Mouse (Mus musculus) heart, embryonic 14.5 days (tissue): ENCODE measurements around the gene Muc13. TPM values are rescaled to one million over a fixed set of nuclear protein-coding genes. Genes with fewer than 3 reads are reported as not detected.

Experiments
- ATAC-seq: fragments of 200-750 bp; cut with Nextera tagmentation; 2 replicates; pipeline ENCODE4 v1.8.0; 2017; ENCODE audit warnings: low read depth, moderate TSS enrichment; ENCODE audit not compliant: insufficient number of reproducible peaks, insufficient read depth, low FRiP score
- H3K27ac ChIP-seq, 2 experiments: fragments of 200-500 bp in 1 of 2; fragments of 300-500 bp in 1 of 2; sonication (generic) in 1 of 2; replicated peaks in 1 of 2; 2 replicates each; pipeline ENCODE4 v1.5.1; 2012 to 2014; ENCODE audit warnings: low read depth in 2 of 2, low read length in 2 of 2, control low read depth in 1 of 2, mild to moderate bottlenecking in 1 of 2, mixed read lengths in 1 of 2; ENCODE audit not compliant: control insufficient read depth in 1 of 2, insufficient read depth in 1 of 2
- H3K27me3 ChIP-seq: fragments of 300-500 bp; sonication (generic); 2 replicates; pipeline ENCODE4 v1.6.1; 2014; ENCODE audit warnings: mild to moderate bottlenecking, low read length, control low read depth; ENCODE audit not compliant: control insufficient read depth, insufficient read depth
- H3K36me3 ChIP-seq: fragments of 300-500 bp; sonication (generic); 2 replicates; pipeline ENCODE4 v1.6.1; 2014; ENCODE audit warnings: mild to moderate bottlenecking, control low read depth, low read length, mixed read lengths; ENCODE audit not compliant: control insufficient read depth, insufficient read depth
- H3K4me1 ChIP-seq, 2 experiments: fragments of 200-500 bp in 1 of 2; fragments of 300-500 bp in 1 of 2; sonication (generic) in 1 of 2; 2 replicates each; pipeline ENCODE4 v1.6.1; 2012 to 2014; ENCODE audit warnings: low read length in 2 of 2, control low read depth in 1 of 2, mixed read lengths in 1 of 2; ENCODE audit not compliant: control insufficient read depth in 2 of 2, insufficient read depth in 2 of 2
- H3K4me2 ChIP-seq: fragments of 300-500 bp; sonication (generic); 2 replicates; pipeline ENCODE4 v1.6.1; 2014; ENCODE audit warnings: mild to moderate bottlenecking, low read length
- H3K4me3 ChIP-seq, 2 experiments: fragments of 200-500 bp in 1 of 2; fragments of 300-500 bp in 1 of 2; sonication (generic) in 1 of 2; 2 replicates each; pipeline ENCODE4 v1.5.1; 2012 to 2014; ENCODE audit warnings: low read length in 2 of 2, mild to moderate bottlenecking in 2 of 2, control low read depth in 1 of 2, low read depth in 1 of 2, moderate library complexity in 1 of 2; ENCODE audit not compliant: control insufficient read depth in 1 of 2, insufficient read depth in 1 of 2
- H3K9ac ChIP-seq: fragments of 300-500 bp; sonication (generic); 2 replicates; pipeline ENCODE4 v1.6.1; 2014; ENCODE audit warnings: mild to moderate bottlenecking, low read length
- H3K9me3 ChIP-seq: fragments of 300-500 bp; sonication (generic); 2 replicates; pipeline ENCODE4 v1.6.1; 2016; ENCODE audit warnings: low read length, control low read depth; ENCODE audit not compliant: control insufficient read depth
- WGBS: fragments of 180-500 bp; shearing (Covaris S2); extraction: QIAGEN DNeasy Blood & Tissue Kit; methylation state at CpG from one replicate; pipeline ENCODE4 v1.1.7; 2014; 5-methylcytosine and 5-hydroxymethylcytosine counted together
- polyA plus RNA-seq: library from polyadenylated mRNA; unstranded; fragments of >200 nt; fragmentation: Nextera tagmentation; extraction: Ambion mirVana; gene quantifications from 2 replicates; pipeline ENCODE4 v1.2.1, GENCODE M21; 2014

The Muc13 gene
- polyA plus RNA-seq, 1 experiment from 2014 or later: not detected

DNA sequence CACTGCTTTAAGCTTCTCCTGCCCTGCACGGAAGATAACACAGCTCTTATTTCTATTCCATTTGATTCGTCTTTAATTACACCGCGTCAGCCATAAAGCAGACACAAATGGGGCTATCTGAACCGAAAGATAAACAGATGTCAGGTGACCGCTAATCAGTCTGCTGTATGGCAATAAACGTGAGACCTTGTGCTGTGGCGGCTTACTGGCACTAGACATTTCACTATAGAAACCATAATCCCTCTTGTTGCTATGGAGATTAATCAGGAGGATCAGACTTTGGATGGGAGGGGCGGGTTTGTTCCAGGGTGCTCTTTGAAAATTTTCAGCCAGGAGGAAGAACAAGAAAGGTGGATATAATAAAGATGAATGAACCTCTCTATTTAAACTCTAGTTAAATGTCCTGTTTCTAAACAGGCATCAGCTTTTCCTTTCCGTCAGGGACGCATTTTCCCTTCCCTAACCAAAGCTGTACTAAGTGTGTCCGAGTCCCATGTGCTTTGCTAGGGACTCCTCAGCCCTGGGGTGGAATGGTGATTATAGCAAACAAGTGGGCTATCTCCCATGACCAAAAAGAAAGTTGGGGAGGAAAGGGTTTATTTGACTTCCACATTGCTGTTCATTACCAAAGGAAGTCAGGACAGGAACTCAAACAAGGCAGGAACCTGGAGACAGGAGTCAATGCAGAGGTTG is 29.2 kb upstream of the Muc13 start:
- Histone ChIP-seq H3K9me3 (no peaks in the 10 kb centered on the region), H3K27ac (no peak overlapping the region), H3K4me1 (no peaks in the 10 kb centered on the region), H3K27me3 (no peaks in the 10 kb centered on the region), H3K36me3 (peaks cover 83% of the 10 kb centered on the region), H3K4me2 (no peak overlapping the region), H3K4me3 (no peak overlapping the region), H3K9ac (no peak overlapping the region)
- 74% methylated on average over 12 of the region's 12 CpGs for WGBS
- ATAC-seq: no peak

DNA sequence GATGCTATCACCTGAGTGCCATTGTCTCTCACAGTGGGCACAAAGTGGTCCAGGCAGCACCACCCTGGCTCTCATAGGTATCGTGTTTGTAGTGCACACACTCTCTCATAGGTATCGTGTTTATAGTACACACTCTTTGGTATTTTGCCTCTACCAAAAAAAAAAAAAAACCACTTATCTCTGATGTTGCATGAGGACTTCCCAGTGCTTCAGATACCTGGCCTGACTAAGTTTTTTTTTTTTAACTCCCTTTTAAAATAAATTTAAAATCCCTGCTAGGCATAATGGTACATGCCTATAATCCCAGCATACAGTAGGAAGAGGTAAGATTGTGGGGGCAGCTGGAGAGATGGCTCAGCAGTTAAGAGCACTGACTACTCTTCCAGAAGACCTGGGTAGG is 28.4 kb upstream of the Muc13 start:
- H3K4me2 ChIP-seq: no peak overlapping the region
- no peaks in the 10 kb centered on the region for H3K4me1 ChIP-seq
- H3K9me3 ChIP-seq: no peaks in the 10 kb centered on the region
- H3K4me3 ChIP-seq: no peak overlapping the region
- WGBS: 96% methylated on average over 2 of the region's 2 CpGs
- peaks cover 78% of the 10 kb centered on the region for H3K36me3 ChIP-seq
- H3K9ac ChIP-seq: no peak overlapping the region
- H3K27me3 ChIP-seq: no peaks in the 10 kb centered on the region
- no peak overlapping the region for H3K27ac ChIP-seq
- ATAC-seq: no peak

DNA sequence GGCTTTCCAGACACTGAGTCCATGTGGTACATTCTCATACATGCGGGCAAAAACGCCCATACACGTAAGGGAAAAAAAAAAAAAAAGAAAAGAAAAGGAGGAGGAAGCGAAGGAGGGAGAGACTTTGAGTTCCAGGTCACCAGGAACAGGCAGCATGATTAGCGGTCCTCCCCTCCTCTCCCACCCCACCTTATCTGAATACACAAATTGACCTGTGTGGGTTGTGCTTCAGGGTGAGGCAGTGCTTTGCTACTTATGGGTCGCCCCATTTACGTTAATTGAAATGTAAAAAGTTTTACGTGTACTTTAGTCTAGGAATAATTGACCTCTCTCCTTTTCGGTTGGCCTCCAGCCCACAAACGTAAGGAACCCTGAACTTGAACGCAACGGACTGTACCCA is 27.5 kb upstream of the Muc13 start:
- no peak overlapping the region for H3K9ac ChIP-seq
- no peaks in the 10 kb centered on the region for H3K27me3 ChIP-seq
- no peak for ATAC-seq
- no peak overlapping the region for H3K4me3 ChIP-seq
- no peaks in the 10 kb centered on the region for H3K4me1 ChIP-seq
- no peak overlapping the region for H3K4me2 ChIP-seq
- H3K9me3 ChIP-seq: no peaks in the 10 kb centered on the region
- no peak overlapping the region for H3K27ac ChIP-seq
- peaks cover 70% of the 10 kb centered on the region for H3K36me3 ChIP-seq
- WGBS: 82% methylated on average over 12 of the region's 12 CpGs

DNA sequence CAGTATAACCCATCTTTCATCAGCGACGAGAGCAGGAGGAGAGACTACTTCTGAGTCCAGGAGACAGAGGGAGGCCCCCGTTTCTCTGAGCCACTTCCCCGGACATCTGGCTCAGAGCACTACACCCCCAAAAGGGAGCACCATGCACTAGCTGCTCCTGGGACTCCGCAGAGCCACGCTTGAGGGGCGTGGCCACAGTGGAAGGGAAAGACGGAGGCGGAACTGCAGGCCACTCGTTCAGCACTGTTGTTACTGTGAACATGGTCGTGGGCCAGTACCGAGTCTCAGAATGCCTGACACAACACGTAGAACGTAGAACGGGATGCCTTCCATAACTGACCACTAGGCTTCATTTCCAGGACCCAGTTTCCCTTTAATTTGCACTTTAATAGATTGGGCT is 27.1 kb upstream of the Muc13 start:
- Histone ChIP-seq H3K27me3 (no peaks in the 10 kb centered on the region), H3K9ac (no peak overlapping the region), H3K4me3 (no peak overlapping the region), H3K27ac (no peak overlapping the region), H3K36me3 (peaks cover 66% of the 10 kb centered on the region), H3K4me2 (no peak overlapping the region), H3K4me1 (no peaks in the 10 kb centered on the region), H3K9me3 (no peaks in the 10 kb centered on the region)
- 66% methylated on average over 15 of the region's 15 CpGs for WGBS
- ATAC-seq: no peak

DNA sequence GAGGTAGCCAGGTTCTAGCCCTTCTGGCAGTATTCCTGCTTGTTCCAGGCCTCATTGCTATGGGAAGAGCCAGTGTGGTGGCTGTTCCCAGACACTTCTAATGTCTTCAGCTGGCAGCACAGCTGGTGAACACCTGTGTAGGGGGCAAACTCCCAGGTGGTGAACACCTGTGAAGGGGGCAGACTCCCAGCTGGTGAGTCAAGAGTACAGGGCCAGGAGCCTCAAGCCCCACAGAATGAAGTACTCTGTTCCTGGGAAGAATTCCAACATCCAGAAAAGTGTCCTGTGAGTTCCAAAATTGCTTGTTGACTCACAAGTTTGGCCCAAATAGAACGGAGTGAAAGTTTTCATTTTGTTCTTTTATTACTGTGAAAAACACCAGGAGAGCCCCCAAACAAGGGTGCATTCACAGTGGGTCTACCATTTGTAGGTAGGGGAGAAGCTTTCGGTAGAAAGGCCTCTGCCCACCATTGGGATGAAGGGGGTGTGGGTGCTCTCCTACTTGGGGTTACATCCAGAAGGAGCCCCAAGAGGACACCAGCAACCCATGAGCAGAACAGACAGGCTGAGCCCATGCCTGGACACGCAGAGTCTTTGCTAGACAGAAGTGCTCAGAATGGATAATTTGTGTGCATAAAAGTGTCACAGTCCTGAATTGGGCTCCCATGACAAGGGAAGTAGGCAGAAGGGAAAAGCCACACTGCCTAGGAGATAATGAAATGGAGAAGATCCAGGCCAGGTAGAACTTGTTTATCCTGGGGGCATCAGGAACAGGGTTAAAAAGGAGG is 25.2 kb upstream of the Muc13 start:
- Histone ChIP-seq H3K27me3 (no peaks in the 10 kb centered on the region), H3K9me3 (no peaks in the 10 kb centered on the region), H3K36me3 (peaks cover 47% of the 10 kb centered on the region), H3K4me3 (no peak overlapping the region), H3K9ac (no peak overlapping the region), H3K27ac (no peak overlapping the region), H3K4me1 (no peaks in the 10 kb centered on the region), H3K4me2 (no peak overlapping the region)
- WGBS: 94% methylated on average over 3 of the region's 3 CpGs
- ATAC-seq: no peak

DNA sequence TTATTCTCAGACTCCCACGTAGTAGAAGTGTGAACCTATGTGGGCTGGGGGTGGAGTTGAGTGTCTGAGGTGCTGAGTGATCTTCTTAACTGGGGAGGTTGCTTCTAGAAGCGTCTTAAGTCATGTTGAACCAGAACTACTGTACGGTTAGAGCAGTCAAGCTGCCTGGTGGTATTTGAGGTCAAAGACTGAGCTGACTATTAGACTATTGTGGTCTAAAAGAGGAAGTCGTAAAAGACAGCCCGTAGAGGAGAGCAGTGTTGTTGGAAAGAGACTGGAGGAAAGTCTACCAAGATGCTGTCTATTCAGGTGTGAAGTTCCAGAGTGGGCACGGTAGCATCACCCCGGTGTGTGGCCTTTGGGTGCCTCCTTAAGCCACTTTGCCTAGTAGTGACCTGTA is 24.0 kb upstream of the Muc13 start:
- H3K27ac ChIP-seq: no peak overlapping the region
- no peak for ATAC-seq

DNA sequence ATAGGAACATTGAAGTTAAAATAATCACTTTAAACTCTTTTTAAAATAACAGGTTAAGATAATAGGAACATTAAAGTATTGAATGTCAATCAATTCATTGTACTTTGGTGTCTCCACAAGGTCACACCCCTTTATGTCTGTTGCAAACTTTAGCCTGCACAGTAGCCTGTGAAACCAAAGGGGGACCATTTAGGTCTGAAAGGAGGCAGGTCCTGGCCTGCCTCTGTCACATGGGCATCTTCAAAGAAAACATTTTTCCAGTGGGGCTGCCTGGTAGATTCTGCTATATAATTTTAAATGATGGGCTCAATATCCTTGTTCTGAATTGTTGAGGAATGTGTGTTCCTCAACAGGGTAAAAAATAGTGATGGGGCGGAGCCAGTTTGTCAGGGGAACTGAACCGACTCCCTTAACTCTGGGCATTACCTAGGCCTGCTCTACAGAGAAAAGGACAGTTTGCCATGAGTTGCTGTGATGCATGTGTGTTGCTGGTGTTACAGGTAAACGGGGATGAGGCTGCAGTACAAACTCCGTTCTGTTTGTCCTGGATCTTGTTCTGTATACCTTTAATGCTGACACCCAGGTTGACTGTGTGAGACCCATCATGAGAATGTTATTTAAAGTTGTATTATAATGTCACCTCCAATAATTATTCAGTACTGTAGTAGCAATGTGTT is 22.9 kb upstream of the Muc13 start:
- H3K4me1 ChIP-seq: peaks cover 0 to 3% of the 10 kb centered on the region in 2 experiments; a peak in 2 of 4 replicates
- no peaks in the 10 kb centered on the region for H3K9me3 ChIP-seq
- 91% methylated on average over 4 of the region's 4 CpGs for WGBS
- ATAC-seq: no peak
- H3K27me3 ChIP-seq: no peaks in the 10 kb centered on the region
- H3K9ac ChIP-seq: no peak overlapping the region
- peaks cover 32% of the 10 kb centered on the region for H3K36me3 ChIP-seq
- H3K27ac ChIP-seq: no peak overlapping the region
- no peak overlapping the region for H3K4me2 ChIP-seq
- H3K4me3 ChIP-seq: no peak overlapping the region

More for the DNA sequence above, 24.0 kb upstream of the Muc13 start:
- Histone ChIP-seq H3K9ac (no peak overlapping the region), H3K4me2 (no peak overlapping the region), H3K9me3 (no peaks in the 10 kb centered on the region), H3K36me3 (peaks cover 37% of the 10 kb centered on the region), H3K27me3 (no peaks in the 10 kb centered on the region), H3K4me3 (no peak overlapping the region), H3K4me1 (no peaks in the 10 kb centered on the region)
- 84% methylated on average over 7 of the region's 7 CpGs for WGBS
